Mouse (Mus musculus) forebrain, embryonic 14.5 days (tissue): Measurements from ENCODE around the gene Cdkl5. TPM values are rescaled to one million over a fixed set of nuclear protein-coding genes. Genes with fewer than 3 reads are reported as not detected.

Experiments used
- ATAC-seq: fragments of 200-750 bp; cut with Nextera tagmentation; 2 replicates; pipeline ENCODE4 v1.8.0; 2017; ENCODE audit warnings: mild to moderate bottlenecking, moderate library complexity
- DNase-seq: peaks from one replicate; pipeline ENCODE4 v3.0.0-alpha.2; 2015; ENCODE audit warnings: low spot score
- H3K27ac ChIP-seq: fragments of 300-500 bp; sonication (generic); 2 replicates; pipeline ENCODE4 v1.5.1; 2014; ENCODE audit warnings: low read depth, mild to moderate bottlenecking, control low read depth, low read length, moderate library complexity
- H3K27me3 ChIP-seq: fragments of 300-500 bp; sonication (generic); replicated peaks from 2 replicates; pipeline ENCODE4 v1.6.1; 2014; ENCODE audit warnings: low read length, control low read depth, mixed read lengths; ENCODE audit not compliant: control insufficient read depth, insufficient read depth
- H3K36me3 ChIP-seq: fragments of 300-500 bp; sonication (generic); 2 replicates; pipeline ENCODE4 v1.6.1; 2014; ENCODE audit warnings: low read length, control low read depth; ENCODE audit not compliant: control insufficient read depth, insufficient read depth
- H3K4me1 ChIP-seq: fragments of 300-500 bp; sonication (generic); 2 replicates; pipeline ENCODE4 v1.6.1; 2014; ENCODE audit warnings: antibody characterized with exemption, low read length, control low read depth; ENCODE audit not compliant: control insufficient read depth, insufficient read depth
- H3K4me2 ChIP-seq: fragments of 300-500 bp; sonication (generic); 2 replicates; pipeline ENCODE4 v1.6.1; 2014; ENCODE audit warnings: mild to moderate bottlenecking, control low read depth, low read length
- H3K4me3 ChIP-seq: fragments of 300-500 bp; sonication (generic); 2 replicates; pipeline ENCODE4 v1.5.1; 2014; ENCODE audit warnings: low read depth, low read length, control low read depth
- H3K9ac ChIP-seq: fragments of 300-500 bp; sonication (generic); 2 replicates; pipeline ENCODE4 v1.6.1; 2014; ENCODE audit warnings: mild to moderate bottlenecking, low read length, control low read depth, moderate library complexity
- H3K9me3 ChIP-seq: fragments of 300-500 bp; sonication (generic); replicated peaks from 2 replicates; pipeline ENCODE4 v1.6.1; 2016; ENCODE audit warnings: low read length, control low read depth, mixed read lengths; ENCODE audit not compliant: control insufficient read depth
- WGBS: fragments of 180-500 bp; shearing (Covaris S2); extraction: QIAGEN DNeasy Blood & Tissue Kit; methylation state at CpG from one replicate; pipeline ENCODE4 v1.1.7; 2014; 5-methylcytosine and 5-hydroxymethylcytosine counted together
- polyA plus RNA-seq: library from polyadenylated mRNA; unstranded; fragments of >200 nt; fragmentation: Nextera tagmentation; extraction: Ambion mirVana; gene quantifications from 2 replicates; pipeline ENCODE4 v1.2.1, GENCODE M21; 2014

Cdkl5 gene
- polyA plus RNA-seq, 1 experiment from 2014 or later, result 5.5 TPM

- peak; percentile 71 for DNase-seq
- Histone ChIP-seq H3K9me3 (no peaks in the 10 kb centered on the region), H3K4me2 (peak overlapping the region; percentile 40), H3K4me3 (peak overlapping the region; percentile 56), H3K9ac (peak overlapping the region; percentile 54), H3K27me3 (no peaks in the 10 kb centered on the region), H3K4me1 (peaks cover 2% of the 10 kb centered on the region; the same call in 1 of the 2 replicates), H3K27ac (peak overlapping the region; percentile 70), H3K36me3 (no peaks in the 10 kb centered on the region)
- ATAC-seq, result peak; percentile 19
- WGBS, result 24% methylated on average over 31 of the region's 31 CpGs
These were observed 695 bp upstream of the Cdkl5 start for GRCm38 (mm10) chrX:160995131-160995667.

GRCm38 (mm10) chrX:160993749-160994539 is 560 bp downstream of the Cdkl5 start:
- WGBS, result 38% methylated on average over 36 of the region's 39 CpGs
- peak overlapping the region; percentile 84 for H3K27ac ChIP-seq
- no peaks in the 10 kb centered on the region for H3K27me3 ChIP-seq
- H3K9ac ChIP-seq, result peak overlapping the region; percentile 70
- peak overlapping the region; percentile 56 for H3K4me3 ChIP-seq
- no peaks in the 10 kb centered on the region for H3K9me3 ChIP-seq
- peaks cover 2% of the 10 kb centered on the region; the same call in 1 of the 2 replicates for H3K4me1 ChIP-seq
- H3K4me2 ChIP-seq, result peak overlapping the region; percentile 55
- ATAC-seq (peak; percentile 69), DNase-seq (peak; percentile 8)
- H3K36me3 ChIP-seq, result no peaks in the 10 kb centered on the region

- Histone ChIP-seq H3K4me2 (peak overlapping the region; percentile 55), H3K9me3 (no peaks in the 10 kb centered on the region), H3K4me3 (peak overlapping the region; percentile 56), H3K27ac (no peak overlapping the region), H3K27me3 (no peaks in the 10 kb centered on the region), H3K9ac (no peak overlapping the region), H3K36me3 (no peaks in the 10 kb centered on the region), H3K4me1 (peaks cover 2% of the 10 kb centered on the region; the same call in 1 of the 2 replicates)
- 33% methylated on average over 2 of the region's 2 CpGs for WGBS
- DNase-seq (peak; percentile 45), ATAC-seq (no peak)
These were observed 1.8 kb downstream of the Cdkl5 start for GRCm38 (mm10) chrX:160992703-160993102.

- H3K4me3 ChIP-seq, result no peak overlapping the region
- H3K4me1 ChIP-seq, result peaks cover 2% of the 10 kb centered on the region; the same call in 1 of the 2 replicates
- ATAC-seq (no peak), DNase-seq (no peak)
- no peak overlapping the region for H3K9ac ChIP-seq
- H3K36me3 ChIP-seq, result no peaks in the 10 kb centered on the region
- no peak overlapping the region for H3K27ac ChIP-seq
- no peaks in the 10 kb centered on the region for H3K9me3 ChIP-seq
- no peaks in the 10 kb centered on the region for H3K27me3 ChIP-seq
- no peak overlapping the region for H3K4me2 ChIP-seq
- 77% methylated on average over 4 of the region's 4 CpGs for WGBS
These were observed 4.2 kb downstream of the Cdkl5 start for GRCm38 (mm10) chrX:160990276-160990675.

- WGBS, result 76% methylated on average over 1 of the region's 1 CpGs
- H3K4me3 ChIP-seq, result no peak overlapping the region
- no peaks in the 10 kb centered on the region for H3K9me3 ChIP-seq
- no peak overlapping the region for H3K4me2 ChIP-seq
- no peaks in the 10 kb centered on the region for H3K27me3 ChIP-seq
- DNase-seq, result no peak
- H3K9ac ChIP-seq, result no peak overlapping the region
- no peak overlapping the region for H3K27ac ChIP-seq
- no peaks in the 10 kb centered on the region for H3K36me3 ChIP-seq
- no peak for ATAC-seq
- no peaks in the 10 kb centered on the region for H3K4me1 ChIP-seq
These were observed 16.6 kb downstream of the Cdkl5 start for GRCm38 (mm10) chrX:160977919-160978318.

GRCm38 (mm10) chrX:160971991-160972545 is 22.4 kb downstream of the Cdkl5 start:
- Histone ChIP-seq H3K27me3 (no peaks in the 10 kb centered on the region), H3K27ac (no peak overlapping the region), H3K9me3 (no peaks in the 10 kb centered on the region), H3K4me3 (no peak overlapping the region), H3K4me1 (no peaks in the 10 kb centered on the region), H3K9ac (no peak overlapping the region), H3K4me2 (no peak overlapping the region), H3K36me3 (no peaks in the 10 kb centered on the region)
- 92% methylated on average over 6 of the region's 6 CpGs for WGBS
- DNase-seq, result no peak
- ATAC-seq, result no peak

- Histone ChIP-seq H3K27me3 (no peaks in the 10 kb centered on the region), H3K36me3 (no peaks in the 10 kb centered on the region), H3K4me3 (no peak overlapping the region), H3K4me1 (no peaks in the 10 kb centered on the region), H3K9me3 (no peaks in the 10 kb centered on the region), H3K4me2 (no peak overlapping the region), H3K27ac (no peak overlapping the region), H3K9ac (no peak overlapping the region)
- DNase-seq (peak; percentile 58), ATAC-seq (peak; percentile 72; the same call in 1 of the 2 replicates)
- WGBS, result 56% methylated on average over 5 of the region's 5 CpGs
These were observed 35.8 kb downstream of the Cdkl5 start for GRCm38 (mm10) chrX:160958593-160959131.

- H3K9me3 ChIP-seq, result no peaks in the 10 kb centered on the region
- no peak for ATAC-seq
- H3K27ac ChIP-seq, result no peak overlapping the region
- WGBS, result 81% methylated on average over 2 of the region's 2 CpGs
- no peak overlapping the region for H3K9ac ChIP-seq
- no peaks in the 10 kb centered on the region for H3K4me1 ChIP-seq
- no peak overlapping the region for H3K4me2 ChIP-seq
- no peaks in the 10 kb centered on the region for H3K36me3 ChIP-seq
- H3K4me3 ChIP-seq, result no peak overlapping the region
- no peak for DNase-seq
- no peaks in the 10 kb centered on the region for H3K27me3 ChIP-seq
These were observed 44.9 kb downstream of the Cdkl5 start for GRCm38 (mm10) chrX:160949583-160949982.
